Mouse (Mus musculus) kidney, embryonic 14.5 days (tissue): ENCODE measurements around the gene Irs3. TPM values are rescaled to one million over a fixed set of nuclear protein-coding genes. Genes with fewer than 3 reads are reported as not detected.
"Not testable (repeated sequence)": the region's sequence is repeated elsewhere in the genome, so short reads cannot be mapped to it uniquely, and the experiment has no call there.

ENCODE experiments used
- ATAC-seq: fragments of 200-750 bp; cut with Nextera tagmentation; 2 replicates; pipeline ENCODE4 v1.8.0; 2017; ENCODE audit warnings: moderate number of reproducible peaks, mild to moderate bottlenecking, moderate TSS enrichment, moderate library complexity; ENCODE audit not compliant: low FRiP score, low TSS enrichment
- H3K27ac ChIP-seq: fragments of 300-500 bp; sonication (generic); 2 replicates; pipeline ENCODE4 v1.5.1; 2014; ENCODE audit warnings: low read depth, mild to moderate bottlenecking, low read length, moderate library complexity, mixed read lengths
- H3K27me3 ChIP-seq: fragments of 300-500 bp; sonication (generic); 2 replicates; pipeline ENCODE4 v1.6.1; 2014; ENCODE audit warnings: mild to moderate bottlenecking, low read length; ENCODE audit not compliant: control insufficient read depth, insufficient read depth
- H3K36me3 ChIP-seq: fragments of 300-500 bp; sonication (generic); 2 replicates; pipeline ENCODE4 v1.6.1; 2014; ENCODE audit warnings: low read length, mixed read lengths; ENCODE audit not compliant: control insufficient read depth, insufficient read depth
- H3K4me1 ChIP-seq: fragments of 300-500 bp; sonication (generic); 2 replicates; pipeline ENCODE4 v1.6.1; 2014; ENCODE audit warnings: low read length, mixed read lengths; ENCODE audit not compliant: control insufficient read depth, insufficient read depth
- H3K4me2 ChIP-seq: fragments of 300-500 bp; sonication (generic); replicated peaks from 2 replicates; pipeline ENCODE4 v1.6.1; 2014; ENCODE audit warnings: low read depth, mild to moderate bottlenecking, low read length
- H3K4me3 ChIP-seq: fragments of 300-500 bp; sonication (generic); 2 replicates; pipeline ENCODE4 v1.5.1; 2014; ENCODE audit warnings: mild to moderate bottlenecking, low read length
- H3K9ac ChIP-seq: fragments of 300-500 bp; sonication (generic); 2 replicates; pipeline ENCODE4 v1.6.1; 2014; ENCODE audit warnings: low read depth, mild to moderate bottlenecking, low read length, moderate library complexity
- H3K9me3 ChIP-seq: fragments of 300-500 bp; sonication (generic); 2 replicates; pipeline ENCODE4 v1.6.1; 2016; ENCODE audit warnings: low read length; ENCODE audit not compliant: control insufficient read depth
- WGBS: fragments of 180-500 bp; shearing (Covaris S2); extraction: QIAGEN DNeasy Blood & Tissue Kit; methylation state at CpG from one replicate; pipeline ENCODE4 v1.1.7; 2014; 5-methylcytosine and 5-hydroxymethylcytosine counted together
- polyA plus RNA-seq: library from polyadenylated mRNA; unstranded; fragments of >200 nt; fragmentation: Nextera tagmentation; extraction: Ambion mirVana; gene quantifications from 2 replicates; pipeline ENCODE4 v1.2.1, GENCODE M21; 2014

Gene Irs3
- polyA plus RNA-seq, 1 experiment from 2014 or later, result 0.84 TPM

DNA sequence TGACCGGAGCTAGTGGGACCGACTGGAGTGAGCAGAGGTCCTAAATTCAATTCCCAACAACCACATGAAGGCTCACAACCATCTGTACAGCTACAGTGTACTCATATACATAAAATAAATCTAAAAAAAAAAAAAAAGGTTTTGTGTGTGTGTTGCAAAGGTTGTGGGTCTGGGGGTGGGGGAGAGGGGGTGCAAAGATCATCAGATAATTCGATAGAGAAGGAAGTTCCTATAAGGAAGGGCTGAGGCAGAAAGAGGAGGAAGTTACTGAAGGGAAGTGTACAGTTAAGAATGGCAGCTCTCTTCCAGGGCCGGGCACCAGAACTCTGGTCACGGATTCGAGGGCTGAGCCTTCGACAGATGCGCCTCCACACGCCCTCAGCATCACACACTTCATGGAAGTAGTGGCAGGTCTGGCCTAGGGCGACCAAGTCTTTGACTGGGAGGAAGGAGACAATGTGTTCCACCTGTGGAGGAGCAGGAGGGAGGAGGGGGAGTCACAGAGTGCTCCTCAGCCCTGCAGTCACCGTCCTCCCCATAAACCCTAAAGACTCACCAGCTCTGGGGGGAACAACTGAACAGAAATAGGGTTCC lies 21.5 kb downstream of the Irs3 start:
- H3K4me1 ChIP-seq, result 0 out of 2 replicates have a peak, but pooled peaks cover 8% of the 10 kb centered on the region
- WGBS, result 78% methylated on average over 11 of the region's 11 CpGs
- H3K9ac ChIP-seq, result no peak overlapping the region
- no peaks in the 10 kb centered on the region for H3K9me3 ChIP-seq
- H3K27me3 ChIP-seq, result no peaks in the 10 kb centered on the region
- H3K4me2 ChIP-seq, result no peak overlapping the region
- no peak for ATAC-seq
- H3K4me3 ChIP-seq, result no peak overlapping the region
- no peaks in the 10 kb centered on the region for H3K36me3 ChIP-seq
- no peak overlapping the region for H3K27ac ChIP-seq

DNA sequence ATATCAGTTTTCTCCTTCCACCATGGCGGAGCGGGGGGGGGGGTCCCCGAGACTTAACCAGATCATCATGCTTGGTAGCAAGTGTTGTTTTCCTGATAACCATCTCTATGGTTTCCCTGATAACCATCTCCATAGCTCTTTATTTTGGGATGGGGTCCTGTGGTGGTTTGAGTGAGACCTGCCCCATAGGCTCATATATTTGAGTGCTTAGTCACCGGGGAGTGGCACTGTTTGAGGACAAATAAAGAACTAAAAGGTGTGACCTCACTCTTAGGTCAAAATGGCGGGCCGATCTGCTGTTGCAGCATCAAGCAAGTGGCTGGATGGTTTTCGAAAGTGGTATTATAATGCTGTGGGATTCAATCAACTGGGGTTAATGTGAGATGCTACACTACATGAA lies 30.2 kb downstream of the Irs3 start:
- Histone ChIP-seq H3K9ac (no peak overlapping the region), H3K27me3 (no peaks in the 10 kb centered on the region), H3K27ac (no peak overlapping the region), H3K4me1 (peaks cover 32% of the 10 kb centered on the region), H3K4me2 (no peak overlapping the region), H3K9me3 (no peaks in the 10 kb centered on the region), H3K4me3 (no peak overlapping the region), H3K36me3 (no peaks in the 10 kb centered on the region)
- WGBS, result 83% methylated on average over 7 of the region's 7 CpGs
- ATAC-seq, result no peak

DNA sequence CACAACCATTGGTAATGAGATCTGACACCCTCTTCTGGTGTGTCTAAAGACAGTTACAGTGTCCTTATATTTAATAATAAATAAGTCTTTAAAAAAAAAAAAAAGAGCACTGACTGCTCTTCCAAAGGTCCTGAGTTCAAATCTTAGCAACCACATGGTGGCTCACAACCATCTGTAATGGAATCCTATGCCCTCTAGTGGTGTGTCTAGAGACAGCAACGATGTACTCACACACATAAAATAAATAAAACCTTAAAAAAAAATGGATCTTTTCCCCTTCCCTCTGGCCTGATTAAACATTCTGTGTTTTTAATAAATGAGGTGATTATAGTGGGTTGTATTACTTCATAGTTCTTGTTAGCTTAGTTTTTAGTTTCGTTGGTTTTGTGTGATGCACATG lies 30.6 kb downstream of the Irs3 start:
- H3K9ac ChIP-seq, H3K4me3 ChIP-seq, H3K27ac ChIP-seq, H3K9me3 ChIP-seq, H3K4me2 ChIP-seq, H3K27me3 ChIP-seq, H3K36me3 ChIP-seq, ATAC-seq: not testable (repeated sequence)
- peaks cover 36% of the 10 kb centered on the region for H3K4me1 ChIP-seq
- WGBS, result 87% methylated on average over 2 of the region's 2 CpGs

DNA sequence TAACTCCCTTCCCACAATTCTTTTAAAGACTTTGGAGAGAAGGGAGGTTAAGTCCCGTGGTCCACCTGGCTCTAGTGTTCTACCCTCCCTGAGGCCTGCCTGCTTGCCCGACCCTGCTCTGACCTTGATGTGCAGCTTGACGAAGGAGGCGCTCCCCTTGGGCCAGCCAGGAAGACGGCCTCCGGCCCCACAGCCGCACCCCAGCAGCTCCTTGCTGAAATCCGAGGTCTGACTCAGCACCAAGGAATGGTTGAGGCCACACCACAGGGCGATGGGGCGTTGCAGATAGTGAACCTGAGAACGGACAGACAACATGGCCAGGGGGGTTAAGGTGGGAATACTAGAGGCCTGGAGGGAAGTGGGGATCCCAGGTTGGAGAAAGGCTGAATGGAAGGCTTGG lies 32.0 kb downstream of the Irs3 start, which contains the start of gene Pcolce:
Gene Pcolce, minus strand, starts transcription at position 235 of the 400 bp plus-strand sequence.
- 0 out of 2 replicates have a peak within 1 kb of the TSS, but pooled peaks have one; percentile 12 for H3K9ac ChIP-seq
- H3K4me2 ChIP-seq, result no peak within 1 kb of the TSS

DNA sequence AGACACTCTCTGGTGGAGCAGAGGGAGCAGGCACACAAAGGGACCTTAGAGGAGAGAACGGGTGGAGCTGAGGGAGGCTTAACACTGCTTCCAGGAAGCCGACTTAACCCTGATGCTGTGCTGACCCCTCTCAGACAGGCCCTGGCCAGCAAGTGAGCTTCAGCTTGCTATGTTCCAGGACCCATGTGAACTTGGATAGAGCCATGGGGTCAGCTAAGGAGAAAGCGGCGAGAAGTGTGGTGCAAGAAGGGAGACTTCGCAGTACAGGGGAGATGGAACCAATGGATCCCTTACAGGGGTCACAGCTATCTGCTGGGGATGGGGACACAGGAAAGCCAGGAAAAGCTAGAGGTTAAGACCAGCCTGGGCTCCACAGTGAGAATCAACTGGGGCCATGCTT lies 32.4 kb downstream of the Irs3 start:
- no peak for ATAC-seq

More for the DNA sequence above, 32.0 kb downstream of the Irs3 start, which contains the start of gene Pcolce:
- H3K27me3 ChIP-seq, result no peaks in the 10 kb centered on the region
- no peak within 1 kb of the TSS for H3K4me3 ChIP-seq
- 22% methylated on average over 11 of the region's 11 CpGs for WGBS
- H3K4me1 ChIP-seq, result peaks cover 43% of the 10 kb centered on the region
- no peak within 1 kb of the TSS for H3K27ac ChIP-seq
- ATAC-seq, result no peak
- no peaks in the 10 kb centered on the region for H3K36me3 ChIP-seq
- H3K9me3 ChIP-seq, result no peaks in the 10 kb centered on the region

DNA sequence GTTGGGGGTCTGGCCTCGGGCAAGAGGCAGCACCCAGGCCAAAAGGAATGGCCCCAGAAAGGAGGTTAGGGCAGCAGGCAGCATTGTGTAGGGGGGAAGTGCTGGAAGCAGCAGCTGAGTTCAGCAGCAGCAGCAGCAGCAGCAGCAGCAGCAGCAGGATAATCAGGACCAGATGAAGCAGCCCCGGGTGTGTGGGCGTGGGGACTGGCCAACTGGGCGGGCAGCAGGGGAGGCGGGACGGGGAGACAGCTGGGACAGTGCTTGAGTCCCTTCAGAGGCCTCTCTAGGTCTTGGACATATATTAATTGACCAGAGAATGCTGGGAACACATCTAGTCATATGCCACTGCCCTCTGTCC lies 34.3 kb downstream of the Irs3 start:
- peak overlapping the region; percentile 35 for H3K4me3 ChIP-seq
- no peaks in the 10 kb centered on the region for H3K27me3 ChIP-seq
- peak overlapping the region; percentile 49 for H3K4me2 ChIP-seq
- H3K4me1 ChIP-seq, result peaks cover 52% of the 10 kb centered on the region
- peak overlapping the region; percentile 91 for H3K27ac ChIP-seq
- H3K9ac ChIP-seq, result peak overlapping the region; percentile 44; the same call in 1 of the 2 replicates
- H3K36me3 ChIP-seq, result peaks cover 12% of the 10 kb centered on the region; the same call in 1 of the 2 replicates
- ATAC-seq, result peak; percentile 51
- WGBS, result 10% methylated on average over 6 of the region's 6 CpGs
- H3K9me3 ChIP-seq, result no peaks in the 10 kb centered on the region

More for the DNA sequence above, 32.4 kb downstream of the Irs3 start:
- peaks cover 48% of the 10 kb centered on the region for H3K4me1 ChIP-seq
- H3K4me2 ChIP-seq, result no peak overlapping the region
- H3K27ac ChIP-seq, result no peak overlapping the region
- no peaks in the 10 kb centered on the region for H3K9me3 ChIP-seq
- no peaks in the 10 kb centered on the region for H3K27me3 ChIP-seq
- no peak overlapping the region for H3K4me3 ChIP-seq
- 0 out of 2 replicates have a peak overlapping the region, but pooled peaks have one; percentile 12 for H3K9ac ChIP-seq
- no peaks in the 10 kb centered on the region for H3K36me3 ChIP-seq
- 83% methylated on average over 5 of the region's 5 CpGs for WGBS

DNA sequence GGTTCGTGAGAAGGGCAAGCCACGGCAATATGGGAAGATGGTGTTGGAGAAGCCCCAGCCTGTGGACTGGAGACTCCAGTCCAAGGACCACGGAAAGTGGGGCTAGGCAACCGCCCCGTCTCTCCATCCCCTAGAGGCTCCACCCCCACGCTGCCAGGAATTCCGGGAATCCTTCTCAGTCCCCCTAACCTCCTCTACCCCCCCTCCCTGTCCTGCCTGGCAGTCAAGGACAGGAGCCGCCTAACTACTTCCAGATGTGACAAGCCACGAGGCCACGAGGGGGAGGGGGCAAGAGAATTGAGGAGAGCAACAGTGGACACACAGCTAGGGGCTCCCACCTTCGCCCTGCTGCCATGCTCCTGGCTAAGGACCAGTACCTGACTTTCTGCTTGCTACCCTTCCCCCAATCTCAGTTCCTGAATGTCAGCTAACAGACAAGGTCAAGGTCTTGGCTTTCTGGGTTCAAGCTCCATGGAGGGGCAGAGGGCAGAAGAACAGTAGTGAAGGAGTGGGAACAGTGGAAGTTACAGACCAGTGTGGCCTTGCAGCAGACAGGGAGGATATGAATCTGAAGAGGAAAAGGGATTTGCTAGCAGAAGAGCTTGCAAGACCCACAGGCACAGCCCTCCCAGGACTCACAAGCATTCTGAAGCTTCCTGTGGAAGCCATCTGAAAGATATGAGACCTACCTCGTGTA lies 34.8 kb downstream of the Irs3 start:
- peak overlapping the region; percentile 44; the same call in 1 of the 2 replicates for H3K9ac ChIP-seq
- peak; percentile 60 for ATAC-seq
- peaks cover 52% of the 10 kb centered on the region for H3K4me1 ChIP-seq

DNA sequence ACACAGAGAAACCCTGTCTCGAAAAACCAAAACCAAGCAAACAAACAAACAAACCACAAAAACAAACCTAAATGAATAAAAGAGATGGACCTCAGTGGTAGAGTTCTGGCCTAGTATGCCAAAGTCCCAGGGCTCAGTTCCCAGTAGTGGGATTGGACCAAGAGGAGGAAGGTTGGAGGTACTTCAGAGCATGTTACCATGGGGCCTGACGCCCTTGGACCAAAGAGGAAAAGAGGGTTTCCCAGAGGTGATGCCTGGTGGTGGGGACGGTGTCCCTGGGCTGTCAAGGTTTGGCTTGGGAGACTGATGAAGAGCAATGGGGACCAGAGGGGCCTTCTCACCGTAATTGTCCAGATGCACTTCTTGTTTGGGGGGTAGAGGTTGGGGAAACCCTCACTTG lies 35.5 kb downstream of the Irs3 start:
- Histone ChIP-seq H3K9ac (peak overlapping the region; percentile 28; the same call in 1 of the 2 replicates), H3K27ac (0 out of 2 replicates have a peak overlapping the region, but pooled peaks have one; percentile 42), H3K27me3 (no peaks in the 10 kb centered on the region), H3K4me1 (peaks cover 52% of the 10 kb centered on the region), H3K9me3 (no peaks in the 10 kb centered on the region), H3K4me3 (peak overlapping the region; percentile 35), H3K4me2 (peak overlapping the region; percentile 49), H3K36me3 (peaks cover 16% of the 10 kb centered on the region; the same call in 1 of the 2 replicates)
- ATAC-seq, result no peak
- WGBS, result 46% methylated on average over 4 of the region's 4 CpGs

More for the DNA sequence above, 34.8 kb downstream of the Irs3 start:
- Histone ChIP-seq H3K9me3 (no peaks in the 10 kb centered on the region), H3K36me3 (peaks cover 16% of the 10 kb centered on the region; the same call in 1 of the 2 replicates), H3K27ac (peak overlapping the region; percentile 91), H3K4me3 (peak overlapping the region; percentile 35), H3K27me3 (no peaks in the 10 kb centered on the region), H3K4me2 (peak overlapping the region; percentile 49)
- 4% methylated on average over 12 of the region's 12 CpGs for WGBS

DNA sequence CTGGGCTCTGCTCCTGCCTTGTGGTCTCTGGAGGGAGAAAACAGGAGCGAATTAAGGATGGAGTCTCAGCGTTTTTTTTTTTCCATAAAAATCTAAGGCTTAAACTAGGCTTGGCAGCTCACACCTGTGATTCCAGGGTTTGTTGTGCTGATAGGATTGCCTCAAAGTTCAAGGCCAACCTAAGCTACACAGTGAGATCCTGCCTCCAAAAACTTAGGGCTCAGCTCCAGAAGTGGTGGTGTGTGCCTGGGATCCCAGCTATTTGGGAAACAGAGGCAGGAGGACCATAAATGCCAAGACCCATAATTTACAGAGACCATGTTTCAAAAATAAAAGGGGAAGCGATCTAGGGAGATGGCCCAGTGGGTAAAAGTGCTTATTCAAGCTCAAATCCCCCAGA lies 36.2 kb downstream of the Irs3 start:
- no peaks in the 10 kb centered on the region for H3K27me3 ChIP-seq
- H3K4me1 ChIP-seq, result peaks cover 52% of the 10 kb centered on the region
- H3K9me3 ChIP-seq, result no peaks in the 10 kb centered on the region
- H3K9ac ChIP-seq, result no peak overlapping the region
- H3K27ac ChIP-seq, result no peak overlapping the region
- peaks cover 17% of the 10 kb centered on the region; the same call in 1 of the 2 replicates for H3K36me3 ChIP-seq
- H3K4me2 ChIP-seq, result peak overlapping the region; percentile 41; the same call in 1 of the 2 replicates
- H3K4me3 ChIP-seq, result peak overlapping the region; percentile 35; the same call in 1 of the 2 replicates
- 44% methylated on average over 3 of the region's 3 CpGs for WGBS
- ATAC-seq, result no peak
